Mouse (Mus musculus): ENCODE data around the gene Cd82. TPM values are rescaled to one million over a fixed set of nuclear protein-coding genes. Genes with fewer than 3 reads are reported as not detected.
A peak's percentile ranks its signal among the peaks of the same experiment; 100 is the strongest.

The Cd82 gene
- 411 TPM for polyA plus RNA-seq (2012; fragmentation: generic; extraction: Trizol)

DNA sequence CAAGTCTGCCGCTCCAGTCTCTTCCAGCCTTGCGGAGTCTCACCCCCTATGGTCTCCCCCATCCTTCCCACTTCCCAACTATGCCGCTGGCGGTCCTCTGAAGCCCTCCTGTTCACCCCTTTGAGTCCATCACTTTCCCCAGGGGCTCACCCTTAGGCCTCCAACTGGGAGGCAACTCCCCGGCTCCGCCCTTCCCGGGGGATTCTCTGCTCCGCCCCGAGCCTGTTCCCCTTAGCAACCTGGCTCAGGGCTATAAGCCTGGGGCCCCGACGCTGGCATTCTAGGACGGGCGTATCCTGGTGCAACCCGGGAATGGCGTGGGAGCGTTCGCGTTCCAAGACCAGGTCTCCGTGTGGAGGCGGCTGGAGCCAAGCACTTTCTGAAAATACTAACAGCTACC lies at the start of gene Cd82:
TSS of gene Cd82 (minus strand) at position 381 of the 400 bp plus-strand sequence.
- Histone ChIP-seq H3K36me3 (ENCODE audit: control insufficient read depth, insufficient read depth) (peaks cover 4% of the 10 kb centered on the region), H3K4me2 (ENCODE audit: low read depth) (peak within 1 kb of the TSS; percentile 97), H3ac (ENCODE audit: control insufficient read depth, insufficient read length) (peak within 1 kb of the TSS; percentile 11), H3K79me2 (ENCODE audit: control insufficient read depth, insufficient read depth) (peaks cover 38% of the 10 kb centered on the region), H3K4me3 (peak within 1 kb of the TSS; percentile 90), H3K27me3 (ENCODE audit: control insufficient read depth, insufficient read depth, insufficient read length) (no peaks in the 10 kb centered on the region)
- TF ChIP-seq CEBPB (IDR thresholded peaks at IDR 0.05; ENCODE audit: insufficient read depth, poor library complexity, severe bottlenecking) (no peak), POLR2A (IDR thresholded peaks at IDR 0.05; ENCODE audit: insufficient read length, low read depth) (peak; percentile 55), MYOD1 (IDR thresholded peaks at IDR 0.05; ENCODE audit: control insufficient read depth in 1 of 3, insufficient read length in 2 of 3, low read depth in 2 of 3) (peak in 1 of 3 experiments; percentile 34), E2F4 (IDR thresholded peaks at IDR 0.05; ENCODE audit: insufficient read depth) (no peak), TCF3 (IDR thresholded peaks at IDR 0.05; ENCODE audit: insufficient read length, low read depth) (no peak), POLR2AphosphoS2 (IDR thresholded peaks at IDR 0.05; ENCODE audit: insufficient read length, low read depth) (peak; percentile 14), TCF12 (IDR thresholded peaks at IDR 0.05; ENCODE audit: insufficient read depth, poor library complexity, severe bottlenecking) (no peak)

DNA sequence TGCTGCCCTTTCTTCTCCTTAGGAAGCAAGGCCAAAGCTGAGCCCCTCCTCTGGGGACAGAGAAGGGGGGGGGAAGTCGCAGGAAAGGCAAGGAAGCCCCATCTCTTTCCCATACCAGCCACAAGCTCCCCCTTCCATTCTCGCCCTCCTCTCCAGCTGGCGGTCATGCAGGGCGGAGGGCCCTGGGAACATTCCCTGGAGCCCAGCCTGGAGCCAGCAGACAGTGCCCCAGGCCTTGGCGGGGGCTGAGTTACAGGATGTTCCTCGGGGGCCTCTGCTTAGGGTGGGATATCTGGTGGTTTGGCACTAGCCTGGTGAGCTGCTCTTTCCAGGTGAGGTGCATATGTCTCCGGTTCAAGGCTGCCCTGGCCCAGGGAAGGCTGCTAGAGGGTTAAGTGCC lies 49.2 kb upstream of the Cd82 start:
- Histone ChIP-seq H3K36me3 (ENCODE audit: control insufficient read depth, insufficient read depth) (no peaks in the 10 kb centered on the region), H3K79me2 (ENCODE audit: control insufficient read depth, insufficient read depth) (no peaks in the 10 kb centered on the region), H3K4me3 (no peak overlapping the region), H3K27me3 (ENCODE audit: control insufficient read depth, insufficient read depth, insufficient read length) (peaks cover 16% of the 10 kb centered on the region), H3ac (ENCODE audit: control insufficient read depth, insufficient read length) (no peak overlapping the region), H3K4me2 (ENCODE audit: low read depth) (peak overlapping the region; percentile 45)
- no peak for TF ChIP-seq TCF12 (IDR thresholded peaks at IDR 0.05; ENCODE audit: insufficient read depth, poor library complexity, severe bottlenecking)
- no peak for TF ChIP-seq POLR2AphosphoS2 (IDR thresholded peaks at IDR 0.05; ENCODE audit: insufficient read length, low read depth)
- no peak for TF ChIP-seq CEBPB (IDR thresholded peaks at IDR 0.05; ENCODE audit: insufficient read depth, poor library complexity, severe bottlenecking)
- no peak for TF ChIP-seq SRF (IDR thresholded peaks at IDR 0.05; ENCODE audit: control insufficient read depth, insufficient read length, low read depth)
- TF ChIP-seq USF1 (IDR thresholded peaks at IDR 0.05; ENCODE audit: low read depth): no peak
- no peak for TF ChIP-seq MYOG (IDR thresholded peaks at IDR 0.05; ENCODE audit: control insufficient read depth in 1 of 3, insufficient read depth in 1 of 3, insufficient read length in 2 of 3, low read depth in 2 of 3)
- TF ChIP-seq TCF3 (IDR thresholded peaks at IDR 0.05; ENCODE audit: insufficient read length, low read depth): no peak
- TF ChIP-seq MAX (IDR thresholded peaks at IDR 0.05; ENCODE audit: low read depth): no peak

DNA sequence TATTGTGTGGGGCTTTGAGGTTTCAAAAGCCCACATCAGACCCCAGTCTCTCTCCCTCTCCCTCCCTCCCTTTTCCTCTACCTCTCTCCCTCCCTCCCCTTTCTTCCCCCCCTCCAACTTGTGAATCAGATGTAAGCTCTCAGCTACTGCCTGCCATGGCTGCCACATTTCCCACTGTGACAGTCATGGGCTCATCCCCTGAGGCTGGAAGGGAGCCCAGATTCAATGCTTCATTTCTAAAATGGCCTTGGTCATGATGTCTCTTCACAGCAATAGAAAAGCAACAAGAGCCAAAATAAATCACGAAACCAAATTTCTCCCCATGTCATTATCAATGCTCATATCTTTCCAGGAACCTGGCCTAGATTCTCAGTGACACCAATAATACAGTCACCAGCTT lies 47.9 kb upstream of the Cd82 start:
- Histone ChIP-seq H3K79me2 (ENCODE audit: control insufficient read depth, insufficient read depth) (no peaks in the 10 kb centered on the region), H3K4me3 (no peak overlapping the region), H3ac (ENCODE audit: control insufficient read depth, insufficient read length) (no peak overlapping the region), H3K36me3 (ENCODE audit: control insufficient read depth, insufficient read depth) (no peaks in the 10 kb centered on the region), H3K27me3 (ENCODE audit: control insufficient read depth, insufficient read depth, insufficient read length) (peaks cover 22% of the 10 kb centered on the region), H3K4me2 (ENCODE audit: low read depth) (peak overlapping the region; percentile 26)
- no peak for TF ChIP-seq USF1 (IDR thresholded peaks at IDR 0.05; ENCODE audit: low read depth)
- no peak for TF ChIP-seq TCF3 (IDR thresholded peaks at IDR 0.05; ENCODE audit: insufficient read length, low read depth)
- TF ChIP-seq REST (IDR thresholded peaks at IDR 0.05; ENCODE audit: insufficient read depth, insufficient read length): no peak
- no peak for TF ChIP-seq MAX (IDR thresholded peaks at IDR 0.05; ENCODE audit: low read depth)
- no peak for TF ChIP-seq POLR2AphosphoS2 (IDR thresholded peaks at IDR 0.05; ENCODE audit: insufficient read length, low read depth)
- TF ChIP-seq MYOD1 (IDR thresholded peaks at IDR 0.05; ENCODE audit: control insufficient read depth in 1 of 3, insufficient read length in 2 of 3, low read depth in 2 of 3): no peak
- no peak for TF ChIP-seq MYOG (IDR thresholded peaks at IDR 0.05; ENCODE audit: control insufficient read depth in 1 of 3, insufficient read depth in 1 of 3, insufficient read length in 2 of 3, low read depth in 2 of 3)
- no peak for TF ChIP-seq POLR2A (IDR thresholded peaks at IDR 0.05; ENCODE audit: insufficient read length, low read depth)
- no peak for TF ChIP-seq TCF12 (IDR thresholded peaks at IDR 0.05; ENCODE audit: insufficient read depth, poor library complexity, severe bottlenecking)
- TF ChIP-seq CEBPB (IDR thresholded peaks at IDR 0.05; ENCODE audit: insufficient read depth, poor library complexity, severe bottlenecking): no peak
- no peak for TF ChIP-seq E2F4 (IDR thresholded peaks at IDR 0.05; ENCODE audit: insufficient read depth)
- TF ChIP-seq SRF (IDR thresholded peaks at IDR 0.05; ENCODE audit: control insufficient read depth, insufficient read length, low read depth): no peak

DNA sequence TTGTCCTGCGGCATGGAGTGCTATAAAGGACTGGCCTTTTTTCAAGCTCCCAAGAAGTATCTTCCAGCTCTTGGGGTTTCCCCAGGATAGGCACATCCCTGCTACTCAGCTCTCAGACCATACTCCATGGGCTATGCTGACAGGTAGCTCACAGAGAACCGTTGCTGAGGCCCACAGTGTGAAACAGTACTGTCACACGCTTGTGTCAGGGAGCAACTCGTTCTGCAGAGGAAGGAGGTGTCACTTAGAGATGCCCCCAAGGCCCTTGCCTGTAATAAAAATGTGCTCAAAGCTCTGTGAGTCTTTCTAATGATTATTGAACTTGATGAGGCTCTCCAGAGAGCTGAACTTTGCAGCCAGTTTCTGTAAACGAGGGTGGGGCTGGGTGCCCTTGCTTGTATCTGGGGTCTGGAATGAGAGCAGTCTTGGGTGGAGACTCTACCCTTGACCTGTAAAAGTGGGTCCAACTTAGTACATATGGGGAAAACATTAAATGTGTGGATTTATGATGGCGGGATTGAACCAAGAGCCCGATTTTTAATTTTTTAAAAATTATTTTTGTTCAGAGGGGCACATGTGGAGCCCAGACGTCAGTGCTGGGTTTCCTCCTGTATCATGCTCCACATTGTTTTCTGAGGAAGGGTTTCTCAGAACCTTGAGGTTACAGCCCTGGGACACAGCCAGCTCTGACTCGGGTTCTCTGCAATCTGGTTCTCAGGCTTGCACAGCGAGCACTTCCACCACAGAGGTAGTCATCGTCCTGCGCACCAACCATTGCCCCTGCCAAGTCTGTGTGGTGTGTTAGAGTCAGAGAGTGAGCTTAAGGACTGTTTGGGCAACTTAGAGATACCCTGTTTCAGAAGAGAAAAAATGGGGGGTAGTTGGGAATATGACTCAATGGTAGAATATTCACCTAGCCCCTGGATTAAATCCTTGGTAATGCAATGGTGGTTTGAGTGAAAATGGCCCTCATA lies 47.1 kb upstream of the Cd82 start:
- Histone ChIP-seq H3K27me3 (ENCODE audit: control insufficient read depth, insufficient read depth, insufficient read length) (peaks cover 17% of the 10 kb centered on the region), H3K36me3 (ENCODE audit: control insufficient read depth, insufficient read depth) (no peaks in the 10 kb centered on the region), H3K4me3 (no peak overlapping the region), H3K4me2 (ENCODE audit: low read depth) (no peak overlapping the region), H3K79me2 (ENCODE audit: control insufficient read depth, insufficient read depth) (no peaks in the 10 kb centered on the region), H3ac (ENCODE audit: control insufficient read depth, insufficient read length) (no peak overlapping the region)
- TF ChIP-seq SRF (IDR thresholded peaks at IDR 0.05; ENCODE audit: control insufficient read depth, insufficient read length, low read depth) (no peak), E2F4 (IDR thresholded peaks at IDR 0.05; ENCODE audit: insufficient read depth) (no peak), POLR2AphosphoS2 (IDR thresholded peaks at IDR 0.05; ENCODE audit: insufficient read length, low read depth) (no peak), MYOG (IDR thresholded peaks at IDR 0.05; ENCODE audit: control insufficient read depth in 1 of 3, insufficient read depth in 1 of 3, insufficient read length in 2 of 3, low read depth in 2 of 3) (no peak), POLR2A (IDR thresholded peaks at IDR 0.05; ENCODE audit: insufficient read length, low read depth) (no peak), TCF3 (IDR thresholded peaks at IDR 0.05; ENCODE audit: insufficient read length, low read depth) (no peak), MYOD1 (IDR thresholded peaks at IDR 0.05; ENCODE audit: control insufficient read depth in 1 of 3, insufficient read length in 2 of 3, low read depth in 2 of 3) (no peak), CEBPB (IDR thresholded peaks at IDR 0.05; ENCODE audit: insufficient read depth, poor library complexity, severe bottlenecking) (no peak), TCF12 (IDR thresholded peaks at IDR 0.05; ENCODE audit: insufficient read depth, poor library complexity, severe bottlenecking) (no peak), MAX (IDR thresholded peaks at IDR 0.05; ENCODE audit: low read depth) (no peak), REST (IDR thresholded peaks at IDR 0.05; ENCODE audit: insufficient read depth, insufficient read length) (no peak), USF1 (IDR thresholded peaks at IDR 0.05; ENCODE audit: low read depth) (no peak)

Measured in myocyte (in vitro differentiated cells).